Mouse (Mus musculus) midbrain, postnatal 0 days (tissue): ENCODE measurements around the gene Map3k11. TPM values are rescaled to one million over a fixed set of nuclear protein-coding genes. Genes with fewer than 3 reads are reported as not detected.

Experiments
- ATAC-seq: fragments of 200-750 bp; cut with Nextera tagmentation; 2 replicates; pipeline ENCODE4 v1.8.0; 2017; ENCODE audit warnings: moderate number of reproducible peaks, mild to moderate bottlenecking, moderate TSS enrichment, moderate library complexity; ENCODE audit not compliant: low FRiP score
- DNase-seq: peaks from one replicate; pipeline ENCODE4 v3.0.0-alpha.2; 2015; ENCODE audit warnings: low spot score
- H3K27ac ChIP-seq: fragments of 300-500 bp; sonication (generic); 2 replicates; pipeline ENCODE4 v1.5.1; 2014; ENCODE audit warnings: low read depth, mild to moderate bottlenecking, low read length, mixed read lengths
- H3K27me3 ChIP-seq: fragments of 300-500 bp; sonication (generic); 2 replicates; pipeline ENCODE4 v1.6.1; 2014; ENCODE audit warnings: low read length, control low read depth, mixed read lengths; ENCODE audit not compliant: insufficient read depth
- H3K36me3 ChIP-seq: fragments of 300-500 bp; sonication (generic); 2 replicates; pipeline ENCODE4 v1.6.1; 2014; ENCODE audit warnings: low read length, control low read depth, mixed read lengths; ENCODE audit not compliant: insufficient read depth
- H3K4me1 ChIP-seq: fragments of 300-500 bp; sonication (generic); 2 replicates; pipeline ENCODE4 v1.6.1; 2014; ENCODE audit warnings: mild to moderate bottlenecking, control low read depth, antibody characterized with exemption, low read length, mixed read lengths; ENCODE audit not compliant: insufficient read depth
- H3K4me2 ChIP-seq: fragments of 300-500 bp; sonication (generic); 2 replicates; pipeline ENCODE4 v1.6.1; 2014; ENCODE audit warnings: low read depth, mild to moderate bottlenecking, low read length, mixed read lengths; ENCODE audit not compliant: poor library complexity, severe bottlenecking
- H3K4me3 ChIP-seq: fragments of 300-500 bp; sonication (generic); 2 replicates; pipeline ENCODE4 v1.5.1; 2014; ENCODE audit warnings: low read depth, mild to moderate bottlenecking, low read length, moderate library complexity
- H3K9ac ChIP-seq: fragments of 300-500 bp; sonication (generic); replicated peaks from 2 replicates; pipeline ENCODE4 v1.6.1; 2014; ENCODE audit warnings: mild to moderate bottlenecking, low read length, moderate library complexity, mixed read lengths; ENCODE audit not compliant: poor library complexity, severe bottlenecking
- H3K9me3 ChIP-seq: fragments of 300-500 bp; sonication (generic); 2 replicates; pipeline ENCODE4 v1.6.1; 2016; ENCODE audit warnings: low read length, control low read depth
- CTCF ChIP-seq: IDR thresholded peaks from 2 replicates; pipeline ENCODE4 v1.5.1; 2016; ENCODE audit warnings: antibody characterized with exemption, mild to moderate bottlenecking
- WGBS: fragments of 180-500 bp; shearing (Covaris S2); extraction: QIAGEN DNeasy Blood & Tissue Kit; methylation state at CpG from one replicate; pipeline ENCODE4 v1.1.7; 2014; 5-methylcytosine and 5-hydroxymethylcytosine counted together
- polyA plus RNA-seq: library from polyadenylated mRNA; unstranded; fragments of >200 nt; fragmentation: Nextera tagmentation; extraction: Ambion mirVana; gene quantifications from 2 replicates; pipeline ENCODE4 v1.2.1, GENCODE M21; 2015
- total RNA-seq: library from RNA; depleted of rRNA; stranded (reverse); fragments of >200 nt; gene quantifications from 2 replicates; pipeline ENCODE4 v1.2.3, GENCODE M21; 2014

Map3k11 gene
- total and polyA plus RNA-seq, 2 experiments from 2014 or later = 9.6 to 24.0 TPM

DNA sequence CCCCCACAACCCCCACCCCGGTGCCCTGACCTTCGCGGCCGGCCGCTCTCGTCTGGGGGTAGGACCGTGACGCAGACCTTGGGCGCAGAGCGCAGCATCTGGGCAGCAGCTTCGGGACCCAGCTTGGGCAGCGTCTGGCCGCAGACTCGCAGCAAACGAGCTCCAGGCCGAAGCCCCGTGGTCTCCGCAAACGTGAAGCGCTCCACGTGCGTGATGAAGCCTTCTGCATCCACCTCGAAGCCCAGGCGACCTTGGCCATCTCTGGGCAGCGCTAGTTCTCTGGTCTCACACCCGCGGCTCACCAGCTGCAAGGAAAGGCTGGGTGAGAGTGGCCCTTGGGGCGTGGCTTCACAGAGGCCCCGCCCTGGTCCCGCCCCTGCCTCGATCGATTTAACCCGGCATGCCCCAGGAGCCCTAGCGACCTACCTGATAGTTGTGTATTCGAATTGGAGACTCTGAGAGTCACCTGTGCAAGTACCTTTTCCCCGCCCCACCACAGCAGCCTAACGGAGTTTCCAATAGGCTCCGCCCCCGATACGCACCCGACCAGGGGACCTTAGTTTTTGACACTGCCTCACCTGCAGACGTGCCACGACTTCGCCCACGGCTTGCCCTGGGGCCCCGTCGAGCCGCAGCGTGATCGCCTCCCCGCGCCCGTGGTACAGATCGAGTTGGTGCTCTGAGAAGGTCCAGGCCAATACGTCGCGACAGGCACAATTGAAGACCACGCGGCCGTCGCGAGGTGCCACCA, 34.4 kb upstream of the Map3k11 start:
- peak; percentile 34 for ATAC-seq
- peak overlapping the region; percentile 61 for H3K4me2 ChIP-seq
- peaks cover 7% of the 10 kb centered on the region for H3K36me3 ChIP-seq
- WGBS = 6% methylated on average over 62 of the region's 62 CpGs
- peaks cover 13% of the 10 kb centered on the region; the same call in 1 of the 2 replicates for H3K27me3 ChIP-seq
- peaks cover 5% of the 10 kb centered on the region; the same call in 1 of the 2 replicates for H3K4me1 ChIP-seq
- H3K9ac ChIP-seq = peak overlapping the region; percentile 47
- H3K9me3 ChIP-seq = no peaks in the 10 kb centered on the region
- H3K4me3 ChIP-seq = peak overlapping the region; percentile 43
- H3K27ac ChIP-seq = no peak overlapping the region
- peak; percentile 44 for DNase-seq
- TF ChIP-seq CTCF = no peak

DNA sequence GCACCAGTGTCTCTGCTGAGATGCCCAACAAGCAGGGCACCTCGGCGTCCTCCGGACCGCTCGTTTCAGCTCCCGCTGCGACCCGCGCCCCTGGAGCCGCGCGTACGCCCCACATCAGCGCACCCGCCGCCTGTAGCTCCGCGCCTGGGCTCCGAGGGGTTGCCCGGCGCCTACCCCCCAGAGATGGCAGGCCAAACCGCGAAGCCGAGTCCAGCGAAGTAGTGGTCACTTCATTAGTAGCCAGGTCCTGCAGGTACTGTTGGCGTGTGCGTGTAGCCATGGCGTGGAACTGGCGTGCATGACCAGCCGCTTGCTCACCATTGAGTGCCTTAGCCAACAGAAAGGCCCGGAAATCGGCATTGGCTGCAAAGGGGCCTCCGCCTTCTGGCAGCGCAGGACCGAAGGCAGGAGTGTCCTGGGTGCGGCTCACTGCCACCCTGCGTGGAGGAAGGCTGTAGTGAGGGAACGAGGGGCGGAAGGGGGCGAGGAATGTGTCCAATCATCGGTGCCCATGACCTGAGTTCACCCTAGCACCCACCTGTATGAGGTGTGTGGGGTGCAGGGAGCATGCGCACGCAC, 33.7 kb upstream of the Map3k11 start:
- peaks cover 5% of the 10 kb centered on the region; the same call in 1 of the 2 replicates for H3K4me1 ChIP-seq
- H3K9me3 ChIP-seq = no peaks in the 10 kb centered on the region
- DNase-seq = no peak
- no peak; the same call in 1 of the 2 replicates for ATAC-seq
- H3K27ac ChIP-seq = no peak overlapping the region
- WGBS = 15% methylated on average over 41 of the region's 43 CpGs
- H3K4me3 ChIP-seq = peak overlapping the region; percentile 43
- peaks cover 7% of the 10 kb centered on the region for H3K36me3 ChIP-seq
- TF ChIP-seq CTCF = no peak
- peak overlapping the region; percentile 61 for H3K4me2 ChIP-seq
- H3K27me3 ChIP-seq = peaks cover 13% of the 10 kb centered on the region; the same call in 1 of the 2 replicates
- peak overlapping the region; percentile 47 for H3K9ac ChIP-seq

DNA sequence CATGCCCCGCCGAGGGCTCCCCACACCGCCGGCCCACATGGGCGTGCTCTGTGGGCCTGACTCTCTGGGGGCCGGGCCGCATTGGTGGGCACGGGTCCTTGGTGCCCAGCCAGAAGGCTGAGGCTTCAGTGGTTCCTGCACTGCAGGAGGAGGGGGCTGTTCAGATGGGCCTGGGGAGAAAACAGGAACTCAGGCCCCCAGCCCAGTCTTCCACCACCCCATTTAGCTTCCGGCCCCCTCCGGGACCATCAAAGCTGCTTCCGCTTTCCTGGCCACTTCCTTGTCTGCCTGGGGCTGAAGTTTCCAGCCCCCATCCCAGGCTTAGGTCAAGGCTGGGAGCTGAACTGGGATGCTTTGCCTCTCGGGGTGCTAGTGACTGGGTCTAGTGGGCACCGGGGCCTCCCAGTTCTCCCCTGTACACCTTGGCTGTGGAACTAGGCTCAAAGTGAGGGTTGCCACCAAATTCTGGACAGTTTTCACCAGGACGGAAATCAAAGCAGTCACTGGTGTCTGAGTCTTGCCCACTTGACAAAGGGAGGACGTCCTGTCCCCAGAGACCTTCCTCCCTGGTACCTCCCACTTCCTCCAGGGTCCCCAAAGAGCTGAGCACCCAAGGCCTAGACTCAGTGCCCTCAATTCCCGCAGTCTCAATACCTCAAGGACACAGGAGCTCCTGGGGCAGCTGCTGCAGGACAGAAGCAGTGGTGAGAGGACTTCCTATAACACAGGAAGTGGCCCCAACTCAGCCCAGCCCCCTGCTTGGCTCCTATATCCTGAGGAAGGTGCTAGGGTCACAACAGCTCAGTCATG, 27.4 kb upstream of the Map3k11 start:
- Histone ChIP-seq H3K27ac (no peak overlapping the region), H3K4me3 (no peak overlapping the region), H3K4me1 (no peaks in the 10 kb centered on the region), H3K36me3 (peaks cover 16% of the 10 kb centered on the region), H3K9me3 (no peaks in the 10 kb centered on the region), H3K4me2 (no peak overlapping the region), H3K9ac (no peak overlapping the region), H3K27me3 (no peaks in the 10 kb centered on the region)
- no peak for TF ChIP-seq CTCF
- no peak for DNase-seq
- 92% methylated on average over 16 of the region's 16 CpGs for WGBS
- no peak for ATAC-seq

DNA sequence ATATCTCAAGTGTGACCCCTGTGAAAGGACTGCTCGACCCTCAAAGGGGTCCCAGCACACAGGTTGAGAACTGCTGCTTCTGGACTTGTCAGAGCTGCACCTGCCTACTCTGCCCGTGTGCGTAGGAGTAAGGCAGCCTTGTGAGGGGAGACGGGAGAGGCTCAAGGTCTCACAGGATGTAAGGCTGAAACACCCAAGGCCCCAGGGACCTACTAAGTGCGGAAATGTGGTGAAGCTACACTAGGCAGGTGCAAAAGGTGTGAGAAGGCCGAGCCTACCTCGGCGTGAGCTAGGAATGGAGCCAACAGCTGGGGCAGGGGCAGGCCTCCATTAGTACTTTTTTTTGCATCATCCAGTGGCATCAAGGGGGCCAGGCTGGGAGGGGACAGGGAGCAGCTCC, 26.2 kb upstream of the Map3k11 start:
- Histone ChIP-seq H3K27ac (no peak overlapping the region), H3K4me3 (no peak overlapping the region), H3K9me3 (no peaks in the 10 kb centered on the region), H3K9ac (no peak overlapping the region), H3K4me2 (peak overlapping the region; percentile 52), H3K36me3 (peaks cover 28% of the 10 kb centered on the region), H3K27me3 (no peaks in the 10 kb centered on the region), H3K4me1 (no peaks in the 10 kb centered on the region)
- ATAC-seq (no peak), DNase-seq (no peak)
- no peak for TF ChIP-seq CTCF
- 70% methylated on average over 8 of the region's 8 CpGs for WGBS

DNA sequence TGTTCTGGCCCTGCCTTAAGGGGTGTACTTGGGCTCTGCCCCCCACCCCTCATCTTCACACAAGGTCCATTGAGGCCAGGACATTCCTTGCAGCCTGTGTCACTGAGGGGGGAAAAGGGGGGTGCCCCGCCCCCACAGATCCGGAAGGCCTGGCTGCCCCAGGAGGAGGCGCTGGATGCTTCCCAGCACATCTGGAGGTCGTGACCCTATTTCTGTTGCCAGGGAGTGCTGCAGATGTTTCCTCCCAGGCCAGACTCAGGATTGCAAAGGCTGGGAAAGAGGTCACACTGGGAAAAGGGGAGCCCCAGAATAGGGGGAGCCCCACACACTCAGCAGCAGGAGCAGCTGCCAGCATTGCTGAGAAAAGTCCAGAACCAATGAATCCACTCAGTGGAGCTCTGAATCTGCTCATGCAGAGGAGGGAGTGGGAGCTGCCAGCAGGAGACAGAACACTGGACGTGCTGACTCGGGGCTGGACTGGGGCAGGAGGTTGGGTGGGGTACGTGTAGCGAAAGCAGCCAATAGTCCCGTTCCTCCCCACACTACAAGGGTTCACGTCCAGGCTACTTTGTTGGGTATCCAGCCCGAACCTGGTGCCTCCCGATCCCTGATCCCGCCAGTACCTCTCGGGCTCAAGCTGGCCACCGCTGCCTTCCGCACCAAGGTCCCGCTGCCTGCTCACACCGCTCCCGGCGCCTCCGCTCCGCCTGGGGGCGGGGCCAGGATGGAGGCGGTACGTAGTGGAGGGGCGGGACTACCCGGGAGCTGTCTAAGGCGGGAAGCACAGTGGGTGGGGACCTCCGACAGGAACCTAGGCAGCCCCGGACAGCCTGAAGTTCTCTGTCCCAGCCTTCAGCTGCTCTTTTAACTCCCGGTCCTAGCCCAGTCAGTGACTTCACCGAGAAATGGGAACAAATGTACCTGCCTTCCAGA, 25.3 kb upstream of the Map3k11 start, which contains the start of gene Sipa1:
Gene Sipa1, minus strand, starts transcription at position 727 of the 933 bp plus-strand sequence.
- H3K36me3 ChIP-seq = peaks cover 33% of the 10 kb centered on the region
- peak within 1 kb of the TSS; percentile 52 for H3K4me2 ChIP-seq
- no peaks in the 10 kb centered on the region for H3K27me3 ChIP-seq

More for the DNA sequence above, 25.3 kb upstream of the Map3k11 start, which contains the start of gene Sipa1:
- no peak for TF ChIP-seq CTCF
- Histone ChIP-seq H3K4me3 (peak within 1 kb of the TSS; percentile 31), H3K9me3 (no peaks in the 10 kb centered on the region), H3K4me1 (no peaks in the 10 kb centered on the region), H3K27ac (0 out of 2 replicates have a peak within 1 kb of the TSS, but pooled peaks have one; percentile 26), H3K9ac (peak within 1 kb of the TSS; percentile 36)
- peak; percentile 45 for ATAC-seq
- peak; percentile 67 for DNase-seq
- 5% methylated on average over 32 of the region's 32 CpGs for WGBS
